Mouse (Mus musculus) cerebellum, postnatal 36 days (tissue): Measurements from ENCODE around the gene Eif3b.
"Not testable (repeated sequence)": the region's sequence is repeated elsewhere in the genome, so short reads cannot be mapped to it uniquely, and the experiment has no call there.

Source experiments
- DNase-seq, 2 experiments: peaks; one replicate each; pipeline ENCODE4 v3.0.0; 2021 to 2022; ENCODE audit warnings: mixed read lengths in 2 of 2

Gene Eif3b

DNA sequence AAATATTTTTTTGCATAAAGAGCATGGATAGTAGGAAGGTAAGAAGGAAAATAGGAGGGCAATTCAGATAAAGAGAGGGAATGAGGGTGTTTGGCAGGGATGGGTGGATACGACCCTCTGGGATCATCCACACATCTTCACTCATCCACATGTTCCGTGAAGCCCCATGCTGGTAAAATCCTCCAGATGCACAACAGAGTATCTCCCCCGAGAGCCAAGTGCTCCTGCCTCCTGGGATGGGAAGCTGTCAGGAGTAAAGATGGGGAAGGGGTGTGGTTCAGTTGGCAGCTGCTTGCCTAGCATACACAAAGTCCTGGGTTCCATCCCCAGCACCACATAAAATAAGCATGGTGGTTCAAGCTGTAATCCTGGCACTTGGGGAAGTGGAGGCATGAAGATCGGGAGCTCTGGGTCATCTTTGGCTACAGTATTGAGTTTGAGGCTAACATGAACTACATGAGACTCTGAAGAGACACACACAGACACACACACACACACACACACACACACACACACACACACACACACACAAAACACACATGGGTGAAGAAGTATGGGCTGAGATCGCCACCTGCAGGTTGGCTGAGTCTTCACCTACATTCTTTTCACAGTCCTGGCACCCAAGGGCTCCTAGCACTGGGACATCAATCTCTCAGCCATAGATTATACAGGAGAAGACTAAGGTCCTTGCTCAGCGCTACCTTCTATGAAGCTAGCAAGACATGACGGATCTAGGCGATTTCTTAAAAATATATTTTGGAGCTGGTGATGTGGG lies 22.8 kb upstream of the Eif3b start:
- DNase-seq: no peak

DNA sequence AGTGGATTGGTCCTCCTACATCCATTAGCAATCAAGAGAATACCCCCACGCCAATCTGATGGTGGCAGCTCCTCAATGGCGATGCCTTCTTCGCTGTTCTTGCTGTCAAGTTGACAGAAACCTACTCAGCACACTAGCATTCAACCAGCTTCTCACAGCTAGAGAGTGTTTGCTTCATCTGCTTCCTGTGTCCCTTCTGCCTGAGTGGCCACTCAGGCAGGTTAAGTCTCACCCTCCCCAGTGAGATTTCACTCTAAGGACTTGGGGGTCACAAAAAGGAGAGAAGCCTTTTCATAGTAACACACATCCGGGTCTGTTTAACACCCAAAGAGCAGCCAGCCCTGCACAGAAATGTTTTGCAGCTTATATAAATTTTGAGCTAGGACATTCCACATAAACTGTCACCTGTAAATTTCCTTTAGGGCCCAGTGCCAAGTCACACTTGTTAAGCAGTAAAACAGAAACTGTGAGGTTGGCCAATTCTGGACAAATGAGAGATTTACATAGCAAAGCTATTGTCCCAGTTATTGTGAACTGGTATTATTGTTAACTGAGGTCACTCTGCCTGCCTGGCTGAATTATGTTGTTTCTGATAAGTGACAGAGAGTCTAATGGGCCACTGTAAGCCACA lies 16.4 kb upstream of the Eif3b start:
- no peak for DNase-seq

DNA sequence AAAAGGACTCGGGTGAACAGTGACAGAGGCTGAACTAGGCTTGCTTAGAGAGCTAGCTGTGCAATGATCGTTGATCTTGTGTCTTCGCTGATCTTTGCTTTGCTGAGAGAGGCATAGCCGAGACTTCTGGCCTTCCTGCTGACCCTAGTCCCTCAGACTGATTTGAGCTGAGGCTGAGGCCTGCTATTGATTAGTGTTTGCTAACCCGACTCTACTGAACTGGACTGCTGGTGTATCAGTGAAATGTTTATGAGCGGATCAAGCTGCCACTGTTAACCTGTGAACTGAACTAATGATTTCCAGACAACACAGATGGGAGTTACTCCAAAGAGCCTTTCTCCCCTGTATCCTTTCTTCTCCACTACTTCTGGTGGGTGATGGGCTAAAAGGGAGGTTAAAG lies 14.0 kb upstream of the Eif3b start:
- DNase-seq: no peak

DNA sequence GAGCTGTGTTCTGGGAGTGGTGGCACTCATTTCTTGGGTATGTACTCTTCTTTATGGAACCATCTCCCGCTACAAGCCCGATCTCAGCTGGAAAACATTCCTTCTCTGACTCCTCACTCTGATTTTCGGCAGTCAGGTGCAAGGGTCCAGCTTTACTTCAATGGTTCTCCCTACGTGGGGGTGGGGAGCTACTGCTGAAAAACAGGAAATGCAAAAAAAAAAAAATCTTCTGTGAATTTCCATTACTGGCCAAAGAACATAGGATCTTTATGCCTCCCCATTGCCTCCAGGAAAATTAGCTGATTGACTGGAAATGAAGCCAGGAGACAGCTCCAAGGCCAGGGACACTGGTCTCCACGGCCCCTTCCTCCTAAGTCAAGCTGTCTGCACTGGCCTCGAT lies 12.5 kb upstream of the Eif3b start:
- no peak for DNase-seq

DNA sequence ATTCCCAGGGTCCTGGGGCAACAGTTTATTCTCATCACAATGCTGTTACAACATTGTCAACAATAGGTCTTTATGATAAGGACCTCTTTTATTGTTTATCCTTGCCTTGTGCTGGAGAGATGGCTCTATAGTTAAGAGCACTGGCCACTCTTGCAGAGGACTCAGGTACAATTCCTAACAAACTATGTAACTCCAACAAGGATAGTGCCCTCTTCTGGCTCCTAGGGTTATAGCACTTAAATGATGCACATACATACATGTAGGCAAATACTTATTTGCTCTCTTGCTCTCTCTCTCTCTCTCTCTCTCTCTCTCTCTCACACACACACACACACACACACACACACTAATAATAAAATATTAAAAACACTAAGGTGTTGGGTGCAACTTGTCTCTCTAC lies 10.3 kb upstream of the Eif3b start:
- DNase-seq: no peak

- DNase-seq: peak; percentile 47 to 53
Observed at GRCm38 (mm10) chr5:140411339-140411738, 7.8 kb upstream of the Eif3b start.

DNA sequence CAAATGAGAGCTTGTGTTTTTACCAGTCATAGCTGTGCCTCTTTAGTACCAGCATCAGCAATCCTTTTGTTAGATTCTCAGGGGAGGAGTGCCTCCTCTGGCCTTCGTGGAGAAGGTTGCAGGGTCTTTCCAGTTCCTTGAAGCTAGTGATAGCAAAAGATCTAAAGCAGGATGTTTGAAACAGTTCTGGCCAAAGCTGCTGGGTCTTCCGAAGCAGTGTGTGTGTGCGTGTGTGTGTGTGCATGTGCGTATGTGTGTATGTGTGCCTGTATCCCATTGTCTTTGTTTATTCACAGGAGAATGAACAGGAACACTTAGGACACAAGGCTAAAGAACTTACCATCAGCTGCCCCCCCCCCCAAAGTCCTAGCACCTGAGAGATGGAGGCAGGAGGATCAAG lies 4.5 kb upstream of the Eif3b start:
- DNase-seq: no peak

DNA sequence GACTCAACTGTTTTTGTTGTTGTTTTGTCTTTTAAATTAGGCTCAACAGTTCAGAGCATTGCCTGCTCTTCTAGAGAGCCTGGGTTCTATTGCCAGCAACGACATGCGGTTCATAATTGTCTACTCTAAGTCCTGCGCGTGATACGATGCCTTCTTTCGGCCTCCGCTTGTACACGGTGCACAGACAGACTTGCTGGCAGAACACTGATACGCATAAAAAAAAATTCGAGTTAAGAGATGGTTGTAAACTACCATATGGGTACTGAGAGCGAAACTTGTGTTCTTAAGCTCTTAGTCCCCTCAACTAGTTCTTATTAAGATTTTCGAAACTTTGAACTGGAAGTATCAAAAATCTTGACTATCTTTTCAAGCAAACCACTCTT lies 1.0 kb upstream of the Eif3b start:
- peak in 1 of 2 experiments; percentile 22 for DNase-seq

DNA sequence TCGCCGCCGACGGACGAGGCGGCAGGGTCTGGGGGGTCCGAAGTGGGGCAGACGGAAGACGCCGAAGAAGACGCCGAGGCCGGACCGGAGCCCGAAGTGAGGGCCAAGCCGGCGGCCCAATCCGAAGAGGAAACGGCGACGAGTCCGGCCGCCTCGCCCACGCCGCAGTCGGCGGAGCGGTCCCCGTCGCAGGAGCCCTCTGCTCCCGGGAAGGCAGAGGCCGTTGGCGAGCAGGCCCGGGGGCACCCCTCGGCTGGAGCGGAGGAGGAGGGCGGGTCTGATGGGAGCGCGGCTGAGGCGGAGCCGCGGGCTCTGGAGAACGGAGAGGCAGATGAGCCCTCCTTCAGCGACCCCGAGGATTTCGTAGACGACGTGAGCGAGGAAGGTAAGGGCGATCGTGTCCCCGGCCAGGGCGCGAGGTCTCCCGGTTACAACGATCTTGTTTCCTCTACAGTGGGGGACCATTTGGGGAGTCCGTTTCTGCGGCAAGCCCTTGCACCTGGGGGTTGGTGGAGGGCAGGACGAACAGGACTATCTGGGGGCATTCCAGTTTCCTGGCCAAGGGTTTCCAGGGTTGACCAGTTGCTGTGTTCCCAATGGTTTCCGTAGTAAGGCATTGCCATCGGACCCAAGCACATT lies 433 bp downstream of the Eif3b start:
- peak in 1 of 2 experiments; percentile 17 for DNase-seq

- DNase-seq: no peak
Observed at GRCm38 (mm10) chr5:140420616-140421015, 1.5 kb downstream of the Eif3b start.

DNA sequence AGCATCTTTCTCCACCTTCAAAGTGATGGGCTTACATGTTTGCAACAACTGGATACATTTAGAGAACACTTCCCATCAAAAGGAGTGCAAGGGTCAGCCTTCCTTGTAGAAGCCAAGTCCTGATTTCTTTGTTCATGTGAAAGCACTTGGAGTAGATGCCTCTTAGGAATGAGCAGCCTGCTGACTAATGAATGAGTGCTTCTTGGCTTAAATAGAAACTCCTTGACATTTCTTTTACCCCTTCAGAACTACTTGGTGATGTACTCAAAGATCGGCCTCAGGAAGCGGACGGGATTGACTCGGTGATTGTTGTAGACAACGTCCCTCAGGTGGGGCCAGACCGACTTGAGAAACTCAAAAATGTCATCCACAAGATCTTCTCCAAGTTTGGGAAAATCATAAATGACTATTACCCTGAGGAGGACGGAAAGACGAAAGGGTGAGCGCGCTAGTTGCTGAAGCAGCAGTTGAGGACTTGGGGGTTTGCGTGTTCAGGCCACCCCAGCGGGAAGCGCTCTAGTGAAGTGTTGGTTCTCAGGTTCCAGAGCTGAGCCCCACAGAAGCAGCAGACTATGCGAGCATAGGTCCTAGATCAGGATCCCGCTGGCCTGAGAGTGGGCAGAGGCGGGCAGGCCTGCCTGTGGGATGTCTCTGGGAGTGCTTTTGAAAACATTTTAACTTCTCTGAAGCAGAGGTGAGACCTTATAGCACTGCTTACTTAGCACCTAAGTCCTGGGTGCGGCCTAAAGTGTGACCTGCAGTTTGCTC lies 6.1 kb downstream of the Eif3b start:
- no peak for DNase-seq

DNA sequence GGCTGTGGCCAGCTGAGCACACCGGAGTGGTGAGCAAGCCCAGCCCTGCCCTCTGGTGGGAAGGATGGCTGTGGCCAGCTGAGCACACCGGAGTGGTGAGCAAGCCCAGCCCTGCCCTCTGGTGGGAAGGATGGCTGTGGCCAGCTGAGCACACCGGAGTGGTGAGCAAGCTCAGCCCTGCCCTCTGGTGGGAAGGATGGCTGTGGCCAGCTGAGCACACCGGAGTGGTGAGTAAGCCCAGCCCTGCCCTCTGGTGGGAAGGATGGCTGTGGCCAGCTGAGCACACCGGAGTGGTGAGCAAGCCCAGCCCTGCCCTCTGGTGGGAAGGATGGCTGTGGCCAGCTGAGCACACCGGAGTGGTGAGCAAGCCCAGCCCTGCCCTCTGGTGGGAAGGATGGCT lies 20.0 kb downstream of the Eif3b start:
- not testable (repeated sequence) for DNase-seq

DNA sequence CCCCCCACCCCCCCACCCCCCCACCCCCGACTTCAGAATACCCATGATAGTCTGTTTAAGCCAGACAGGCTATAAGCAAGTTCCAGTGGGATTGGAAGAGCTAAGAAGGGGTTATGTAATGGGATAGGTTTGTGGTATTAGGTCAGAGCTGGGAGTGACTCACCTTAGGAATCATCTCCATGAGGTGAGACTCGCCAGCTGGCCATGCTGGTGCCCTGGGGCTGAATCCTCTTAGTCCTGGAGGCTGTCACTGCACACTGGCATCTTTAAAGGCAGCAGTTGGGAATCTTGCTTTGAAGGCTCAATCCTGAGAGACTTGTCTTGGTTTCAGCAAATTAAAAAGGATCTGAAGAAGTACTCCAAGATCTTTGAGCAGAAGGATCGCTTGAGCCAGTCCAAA lies 22.3 kb downstream of the Eif3b start:
- DNase-seq: peak; percentile 41 to 45

- no peak for DNase-seq
Observed at GRCm38 (mm10) chr5:140444012-140444411, 24.9 kb downstream of the Eif3b start.

DNA sequence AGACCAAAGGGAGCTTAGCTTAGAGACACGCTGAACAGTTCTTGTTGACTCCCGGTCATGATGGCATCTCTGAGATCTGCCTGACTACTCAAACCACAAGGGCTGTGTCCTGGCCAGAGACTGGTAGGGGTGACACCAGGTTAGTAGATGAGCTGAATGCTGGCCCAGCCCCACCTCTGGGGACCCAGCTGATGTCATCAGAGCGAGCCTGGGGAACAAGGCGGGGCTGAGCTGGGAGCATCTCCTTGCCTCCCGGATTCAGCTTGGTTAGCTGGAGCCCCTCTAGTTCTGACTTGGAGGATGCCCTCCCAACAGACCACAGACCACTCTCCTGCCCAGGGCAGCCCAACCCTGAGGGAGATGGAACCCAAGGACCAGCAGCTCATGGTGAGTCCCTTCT lies 26.2 kb downstream of the Eif3b start, which contains the start of gene Gm4869:
Gene Gm4869, plus strand, starts transcription at position 301 of the 400 bp plus-strand sequence.
- no peak for DNase-seq

DNA sequence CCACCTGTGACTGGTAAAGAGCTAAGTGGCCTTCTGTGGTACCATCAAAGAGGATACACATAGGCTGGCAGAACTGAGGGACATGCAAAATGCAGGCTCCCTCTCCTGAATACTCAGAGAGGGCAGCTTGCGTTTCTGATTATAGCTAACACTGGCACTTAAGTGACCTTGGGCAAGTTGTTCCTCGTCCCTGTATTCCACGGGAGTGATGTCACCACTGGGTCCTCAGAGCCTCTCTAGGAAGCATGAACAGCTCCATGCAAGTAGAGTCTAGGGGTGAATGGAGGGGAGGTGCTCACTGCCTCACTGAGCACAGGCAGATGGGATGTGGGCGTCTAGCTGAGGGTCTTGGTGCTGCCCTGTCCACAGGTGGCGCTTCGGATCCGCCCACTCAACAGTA lies 26.9 kb downstream of the Eif3b start:
- DNase-seq: no peak

GRCm38 (mm10) chr5:140454488-140454887 lies 35.4 kb downstream of the Eif3b start:
- no peak for DNase-seq

GRCm38 (mm10) chr5:140455466-140455865 lies 36.3 kb downstream of the Eif3b start:
- DNase-seq: no peak

DNA sequence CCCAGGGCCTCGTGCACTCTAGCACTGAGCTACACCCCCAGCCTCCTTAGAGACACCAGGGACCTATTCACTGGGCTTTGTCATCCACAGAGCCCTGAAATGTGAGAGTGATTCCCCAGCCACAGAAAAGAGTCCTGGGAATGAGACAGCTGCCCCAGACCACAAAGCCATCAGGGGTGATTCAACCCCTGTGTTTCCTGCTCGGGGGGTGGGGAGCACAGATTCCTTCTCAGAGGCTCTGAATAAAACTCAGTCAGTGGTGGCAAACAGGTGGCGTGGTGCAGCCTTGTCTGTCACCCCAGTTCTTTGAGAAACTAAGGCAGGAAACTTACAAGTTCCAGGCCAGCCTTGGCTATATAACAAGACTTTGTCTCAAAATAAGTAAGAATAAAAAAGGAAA lies 42.3 kb downstream of the Eif3b start:
- DNase-seq: no peak

DNA sequence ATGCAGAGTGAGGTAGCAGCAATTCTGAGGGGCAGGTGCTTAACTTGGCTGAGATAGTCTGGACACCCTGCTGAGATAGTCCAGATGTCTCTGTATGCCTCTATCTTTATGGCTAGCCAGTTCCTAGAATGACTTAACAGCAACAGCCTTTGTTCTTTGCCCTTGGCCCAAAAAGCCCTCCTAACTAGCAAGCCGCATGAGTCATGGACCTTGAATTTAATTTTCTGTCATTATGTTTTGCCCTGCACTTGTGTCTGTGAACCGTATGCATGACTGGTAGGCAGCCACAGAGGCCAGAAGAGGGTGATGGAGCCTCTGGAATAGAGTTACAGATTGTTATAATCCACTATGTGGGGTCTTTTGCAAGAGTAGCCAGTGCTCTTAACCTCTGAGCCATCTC lies 44.0 kb downstream of the Eif3b start:
- not testable (repeated sequence) for DNase-seq

GRCm38 (mm10) chr5:140464943-140465342 lies 45.8 kb downstream of the Eif3b start:
- no peak for DNase-seq

GRCm38 (mm10) chr5:140472336-140472735 lies 53.2 kb downstream of the Eif3b start:
- DNase-seq: no peak

GRCm38 (mm10) chr5:140481458-140481857 lies 62.3 kb downstream of the Eif3b start:
- no peak for DNase-seq
